Mouse (Mus musculus): ENCODE results near the gene Npc1l1.

Npc1l1 gene

DNA sequence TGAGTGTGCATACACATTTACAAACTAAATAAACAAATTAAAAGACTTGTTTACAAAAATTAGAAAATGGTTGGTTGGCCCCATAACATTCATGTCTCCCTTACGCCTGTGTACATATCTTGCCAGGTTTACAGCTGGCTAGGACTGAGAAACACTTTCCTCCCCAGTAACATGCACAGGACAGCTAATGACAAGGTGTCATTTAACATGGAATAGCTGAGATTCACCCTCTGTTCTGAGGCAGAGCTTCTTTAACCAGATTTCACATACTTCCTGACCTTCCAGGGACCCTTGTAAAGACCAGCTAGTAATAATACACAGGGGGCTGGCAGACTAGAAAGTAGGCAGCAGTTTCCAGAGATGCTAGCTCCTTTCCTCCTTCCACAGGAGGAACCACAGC, 21.8 kb downstream of the Npc1l1 start:
- intact Hi-C loops (cut with DNase I) = no loop called here

GRCm38 (mm10) chr11:6207090-6207489, 22.9 kb downstream of the Npc1l1 start:
- intact Hi-C loops (cut with DNase I) = no loop called here

DNA sequence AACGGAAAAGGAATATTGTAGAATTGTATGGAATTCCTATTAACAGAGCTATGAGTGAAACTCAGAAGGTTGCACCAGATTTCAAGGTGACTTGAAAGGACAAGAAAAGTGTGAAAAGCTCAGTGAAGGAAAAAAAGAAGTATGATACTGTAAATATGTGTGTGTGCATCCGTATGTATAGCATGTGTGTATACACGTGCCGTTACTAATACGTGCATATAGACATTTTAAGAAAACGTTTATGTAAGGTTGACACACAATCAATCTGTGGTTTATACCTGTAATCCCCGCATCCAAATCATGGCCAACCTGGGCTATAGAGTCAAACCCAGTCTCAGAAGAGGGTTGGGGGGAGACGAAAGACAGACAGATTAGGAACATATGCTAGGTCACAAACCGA, 29.4 kb downstream of the Npc1l1 start:
- intact Hi-C loops (cut with DNase I) = no loop called here

DNA sequence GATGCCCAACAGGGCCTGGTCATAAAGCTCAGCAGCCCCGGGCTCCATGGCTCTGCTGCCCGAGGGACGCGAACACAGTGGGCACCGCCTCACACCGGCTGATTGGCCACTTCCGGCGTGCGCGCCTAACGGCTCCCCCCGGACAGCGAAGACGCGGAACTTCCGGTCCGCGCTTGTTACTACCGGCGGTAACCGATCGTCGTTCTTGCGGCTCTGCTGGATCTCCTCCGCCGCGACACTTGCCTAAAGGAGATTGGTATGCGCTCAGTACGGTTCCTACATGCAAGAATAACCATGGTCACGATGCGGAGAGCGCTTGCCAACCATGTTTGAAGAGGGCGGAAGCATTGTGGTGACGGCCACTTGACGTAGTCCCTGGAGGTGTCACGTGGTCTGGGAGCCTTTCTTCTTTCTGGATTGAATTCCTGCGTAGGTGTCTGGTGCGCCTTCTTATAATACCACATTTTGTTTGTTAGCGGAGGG, 29.8 kb downstream of the Npc1l1 start, which contains the start of gene Nudcd3:
Nudcd3 (minus strand) TSS at position 329 of the 483 bp plus-strand sequence.
- intact Hi-C loops (cut with DNase I) = no loop called here

GRCm38 (mm10) chr11:6199410-6200086, 30.4 kb downstream of the Npc1l1 start, which contains the start of gene A730071L15Rik:
TSS of gene A730071L15Rik (plus strand) at chr11:6200029.
- intact Hi-C loops (cut with DNase I) = loop anchor here (5.0 kb wide), 1 partner anchor 68 kb away; the partner anchor contains the start of gene Ddx56

DNA sequence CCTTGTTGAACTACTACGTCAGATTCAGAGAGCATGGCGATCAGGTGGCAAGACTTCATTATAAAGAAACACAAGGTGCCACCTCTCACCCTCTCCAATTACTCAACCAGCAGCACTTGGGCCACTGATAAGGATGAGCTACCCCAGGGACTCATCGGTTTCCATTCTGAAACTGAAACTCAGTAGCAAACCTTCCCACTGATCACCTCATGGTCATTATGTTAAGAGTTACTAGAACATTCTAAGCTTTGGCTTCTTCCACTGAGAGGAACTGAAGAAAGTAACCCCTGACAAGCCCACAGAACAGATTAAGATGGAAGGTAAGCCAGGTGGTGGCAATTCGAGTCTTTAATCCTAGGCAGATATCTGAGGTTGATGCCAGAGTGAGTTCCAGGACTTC, 31.5 kb downstream of the Npc1l1 start:
- intact Hi-C loops (cut with DNase I) = loop anchor here (5.0 kb wide), 1 partner anchor 69 kb away; the partner anchor contains the start of gene Ddx56

DNA sequence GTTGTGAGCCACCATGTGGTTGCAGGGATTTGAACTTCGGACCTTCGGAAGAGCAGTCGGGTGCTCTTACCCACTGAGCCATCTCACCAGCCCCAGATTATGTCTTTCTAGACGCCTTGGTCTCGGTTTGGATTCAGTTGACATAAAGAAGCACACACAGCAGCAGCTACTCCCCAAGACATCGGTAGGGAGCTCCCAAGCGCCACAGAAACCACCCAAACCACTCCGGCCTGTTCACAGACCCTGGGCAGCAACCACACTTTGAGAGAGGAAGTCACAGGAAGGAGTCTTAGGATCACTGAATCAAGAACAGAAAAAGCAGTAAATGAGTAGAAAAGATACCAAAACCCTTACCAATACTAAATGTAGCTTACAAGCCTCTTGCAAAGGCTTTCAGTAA, 33.2 kb downstream of the Npc1l1 start:
- intact Hi-C loops (cut with DNase I) = loop anchor here (5.0 kb wide), 1 partner anchor 71 kb away; the partner anchor contains the start of gene Ddx56

GRCm38 (mm10) chr11:6187878-6188277, 42.1 kb downstream of the Npc1l1 start:
- intact Hi-C loops (cut with DNase I) = loop anchor here (2.0 to 5.0 kb wide), 3 partner anchors 71 to 191 kb away; no protein-coding TSS in a partner anchor

- intact Hi-C loops (cut with DNase I) = loop anchor here (5.0 kb wide), 2 partner anchors 70 to 155 kb away; no protein-coding TSS in a partner anchor
Measured at GRCm38 (mm10) chr11:6187399-6187798, 42.5 kb downstream of the Npc1l1 start.

DNA sequence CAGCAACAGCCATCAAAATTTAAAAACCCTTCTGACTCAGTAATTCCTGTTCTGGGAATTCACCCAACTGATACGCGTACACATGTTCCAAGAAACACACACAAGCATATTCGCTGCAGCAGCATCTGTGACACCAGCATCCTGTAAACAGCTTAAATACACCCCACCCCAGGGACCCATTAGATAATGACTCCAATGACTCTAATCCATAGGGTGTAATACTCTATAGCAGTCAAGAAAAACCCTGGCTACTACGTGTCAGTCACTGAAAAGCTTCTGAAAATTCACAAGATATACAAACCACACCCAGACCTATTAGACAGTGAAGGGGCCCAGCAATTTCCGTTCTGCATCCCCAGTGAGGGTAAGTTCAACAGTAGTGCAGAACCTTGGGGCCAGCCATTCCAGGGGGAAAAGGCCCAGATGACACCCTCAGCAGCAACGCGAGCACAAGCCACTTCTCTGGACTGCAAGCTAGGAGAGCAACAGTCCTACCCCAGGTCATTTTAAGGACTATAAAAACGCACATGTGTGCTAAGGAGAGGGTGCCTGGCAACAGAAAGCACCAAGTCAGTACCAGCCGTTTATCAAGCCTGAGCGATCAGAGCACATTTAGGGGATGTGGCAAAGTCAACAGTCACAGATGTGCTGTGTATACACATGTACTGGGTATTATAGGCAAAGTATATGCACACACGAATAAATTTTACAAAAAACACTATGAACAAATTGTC, 45.6 kb downstream of the Npc1l1 start:
- intact Hi-C loops (cut with DNase I) = no loop called here

DNA sequence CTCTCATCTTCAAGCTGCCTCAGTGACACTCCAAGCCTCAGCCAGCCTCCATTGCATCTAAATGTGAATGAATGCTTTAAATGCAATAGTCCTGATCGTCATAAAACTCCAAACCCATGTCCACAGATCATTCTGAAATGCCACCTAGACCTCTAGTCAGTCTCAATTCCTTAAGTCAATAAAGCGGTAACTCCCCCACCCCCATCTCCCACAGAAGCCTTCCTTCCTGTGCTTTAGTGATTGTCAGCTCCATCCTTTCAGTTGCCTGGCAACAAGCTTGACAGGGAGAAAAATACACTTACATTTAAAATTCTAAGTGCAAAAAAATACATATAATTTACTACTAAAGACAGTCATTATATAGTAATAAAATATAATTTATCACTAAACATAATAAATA, 46.7 kb downstream of the Npc1l1 start:
- intact Hi-C loops (cut with DNase I) = no loop called here

DNA sequence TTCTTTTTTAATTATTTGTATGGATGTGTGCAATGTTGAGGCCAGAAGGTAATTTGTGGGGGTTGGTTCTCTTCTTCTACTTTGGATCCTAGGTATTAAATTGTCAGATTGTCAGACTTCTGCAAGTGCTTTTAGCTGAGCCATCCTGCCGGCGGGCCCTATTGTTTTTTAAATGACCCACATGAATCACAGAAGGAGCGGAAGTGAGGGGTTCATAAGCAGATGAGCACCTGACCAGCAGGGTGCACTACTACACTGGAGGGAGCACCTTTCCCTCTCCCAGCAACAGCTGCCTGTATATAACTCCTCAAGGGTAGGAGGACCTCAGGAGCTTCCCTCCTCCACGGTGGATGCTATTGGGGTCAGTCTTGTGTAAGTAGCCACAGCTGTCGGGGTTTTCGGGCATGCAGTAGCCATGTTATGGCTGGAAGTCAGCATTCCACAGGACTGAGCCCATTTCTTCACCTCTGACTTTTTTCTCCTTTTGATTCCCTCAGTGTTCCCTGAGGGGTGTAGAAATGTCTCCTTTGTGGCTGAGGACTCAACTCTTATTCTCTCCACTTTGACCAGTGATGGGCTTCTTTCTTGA, 49.0 kb downstream of the Npc1l1 start:
- intact Hi-C loops (cut with DNase I) = no loop called here

DNA sequence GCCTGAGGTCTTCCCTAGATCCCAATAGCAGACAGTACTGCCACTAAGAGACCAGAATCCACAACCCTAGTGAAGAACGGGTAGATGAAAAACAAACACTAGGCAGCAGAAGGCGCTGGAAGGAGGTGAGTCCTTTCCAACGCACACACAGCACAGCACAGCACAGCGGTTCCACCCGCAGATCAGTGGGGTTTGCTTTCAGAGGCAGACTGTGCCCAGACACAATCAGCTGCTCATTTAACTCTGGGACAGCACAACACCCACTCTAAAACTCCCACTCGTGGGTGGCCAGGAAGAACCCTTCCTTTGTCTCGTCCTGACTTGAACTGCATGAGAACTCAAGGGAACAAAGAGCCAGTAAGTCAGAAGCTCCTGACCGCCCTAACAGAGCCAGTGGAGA, 50.7 kb downstream of the Npc1l1 start:
- intact Hi-C loops (cut with DNase I) = no loop called here

DNA sequence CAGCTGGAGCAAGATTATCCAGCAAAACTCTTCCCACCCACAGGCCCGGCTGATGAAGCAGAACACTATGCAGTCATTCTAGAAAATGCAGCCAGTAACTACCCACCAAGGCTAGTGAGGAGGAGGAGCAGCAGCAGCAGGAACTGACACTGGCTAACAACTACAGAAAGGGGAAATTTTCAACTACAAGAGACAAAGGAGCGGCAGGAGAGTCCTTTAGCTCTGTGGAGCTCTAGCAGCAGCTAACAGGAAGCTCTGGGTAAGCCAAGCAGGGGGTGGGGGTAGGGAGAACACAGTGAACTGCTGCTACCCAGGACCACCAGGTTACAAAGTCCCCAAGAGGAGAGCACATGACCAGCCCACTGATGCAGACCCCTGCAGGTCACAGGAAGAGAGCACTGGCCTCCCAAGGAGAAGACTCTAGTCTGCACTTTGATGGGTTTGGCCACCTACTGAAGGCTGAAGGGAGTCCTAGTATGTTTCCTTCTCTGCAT, 51.2 kb downstream of the Npc1l1 start:
- intact Hi-C loops (cut with DNase I) = no loop called here

- intact Hi-C loops (cut with DNase I) = no loop called here
Measured at GRCm38 (mm10) chr11:6177781-6178420, 52.0 kb downstream of the Npc1l1 start.

GRCm38 (mm10) chr11:6175506-6175905, 54.4 kb downstream of the Npc1l1 start:
- intact Hi-C loops (cut with DNase I) = no loop called here

DNA sequence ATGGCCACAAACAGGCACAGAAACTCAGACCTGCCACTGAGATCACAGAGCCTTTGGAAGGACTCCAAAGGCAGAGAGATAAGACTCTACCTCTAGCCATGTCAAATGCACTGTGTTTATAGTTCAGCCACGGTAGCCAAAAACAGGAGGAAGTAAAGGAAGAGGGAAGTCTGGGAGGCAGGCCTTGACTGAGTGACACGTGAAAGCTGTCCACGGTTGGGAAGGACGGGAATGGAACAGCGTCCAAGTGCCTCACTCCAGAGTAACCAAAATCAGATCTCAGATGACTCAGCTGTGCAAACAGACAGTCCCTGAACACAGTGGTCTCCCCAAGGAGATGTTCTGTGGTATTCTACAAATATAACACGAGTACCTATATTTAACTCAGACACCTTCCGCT, 55.2 kb downstream of the Npc1l1 start:
- intact Hi-C loops (cut with DNase I) = no loop called here

DNA sequence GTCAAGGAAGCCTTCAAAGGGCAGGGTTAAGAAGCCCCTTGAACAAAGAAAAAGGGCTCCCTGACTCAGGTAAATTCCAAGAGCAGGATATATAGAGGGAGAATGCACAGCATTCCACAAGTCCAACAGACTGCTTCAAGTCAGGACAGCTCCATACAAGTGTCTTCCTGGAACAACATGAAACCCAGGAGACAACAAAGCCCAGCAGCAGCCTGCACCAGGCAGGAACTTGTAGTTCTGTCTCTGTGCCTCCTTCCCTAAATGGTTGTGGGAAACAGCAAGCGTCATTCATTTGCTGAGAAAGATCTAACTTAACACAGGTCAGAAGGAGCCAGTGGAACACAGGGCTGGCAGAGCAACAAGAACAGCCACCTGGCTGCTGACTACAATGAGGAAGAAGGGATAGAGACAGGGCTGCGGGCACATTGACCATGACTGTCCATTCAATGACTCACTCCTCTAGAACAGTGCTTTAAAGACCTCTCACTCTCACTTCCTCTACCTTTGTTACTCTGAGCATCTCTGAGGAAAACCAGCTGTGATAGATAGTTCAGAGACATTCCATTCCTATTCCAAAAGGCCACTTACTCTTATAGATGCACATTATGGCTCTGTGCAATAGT, 60.8 kb downstream of the Npc1l1 start:
- intact Hi-C loops (cut with DNase I) = loop anchor here (5.0 kb wide), 1 partner anchor 1697 kb away; no protein-coding TSS in a partner anchor

DNA sequence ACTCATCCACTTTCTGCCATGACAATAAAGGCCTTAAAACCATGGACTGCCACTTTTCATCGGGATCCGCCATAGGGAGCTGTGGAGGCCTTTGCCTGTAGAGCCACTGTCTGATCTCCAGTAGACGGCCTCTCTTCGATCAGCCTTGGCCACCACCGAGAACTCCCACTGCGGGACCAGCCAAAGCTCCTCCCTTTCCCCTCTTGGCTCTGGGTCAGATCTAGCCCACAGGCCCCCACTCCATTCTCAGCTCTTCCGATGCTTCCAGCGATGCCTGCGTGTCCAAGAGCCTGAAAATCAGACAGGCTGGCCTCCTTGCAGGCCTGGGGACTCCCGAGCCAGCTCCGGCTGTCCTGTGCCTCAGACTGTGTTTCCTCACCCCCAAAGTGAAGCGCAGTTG, 63.6 kb downstream of the Npc1l1 start:
- intact Hi-C loops (cut with DNase I) = loop anchor here (5.0 kb wide), 1 partner anchor 1694 kb away; no protein-coding TSS in a partner anchor

GRCm38 (mm10) chr11:6165391-6166081, 64.4 kb downstream of the Npc1l1 start:
- intact Hi-C loops (cut with DNase I) = loop anchor here (5.0 kb wide), 1 partner anchor 1693 kb away; no protein-coding TSS in a partner anchor
